Mouse (Mus musculus) cortical plate, adult 2 months (tissue): ENCODE measurements around the gene Amy2a3.
"Not testable (repeated sequence)": the region's sequence is repeated elsewhere in the genome, so short reads cannot be mapped to it uniquely, and the experiment has no call there.

Experiments
- CTCF ChIP-seq: fragments of 200-500 bp; IDR thresholded peaks from 2 replicates; pipeline ENCODE4 v1.5.1; 2011; ENCODE audit warnings: mild to moderate bottlenecking, control low read depth, low read length; ENCODE audit not compliant: insufficient read depth; ENCODE audit errors: extremely low read depth
- POLR2A ChIP-seq: fragments of 200-500 bp; IDR thresholded peaks from 2 replicates; pipeline ENCODE4 v1.6.1; 2011; ENCODE audit warnings: mild to moderate bottlenecking, low read length, control low read depth; ENCODE audit not compliant: insufficient read depth; ENCODE audit errors: extremely low read depth

DNA sequence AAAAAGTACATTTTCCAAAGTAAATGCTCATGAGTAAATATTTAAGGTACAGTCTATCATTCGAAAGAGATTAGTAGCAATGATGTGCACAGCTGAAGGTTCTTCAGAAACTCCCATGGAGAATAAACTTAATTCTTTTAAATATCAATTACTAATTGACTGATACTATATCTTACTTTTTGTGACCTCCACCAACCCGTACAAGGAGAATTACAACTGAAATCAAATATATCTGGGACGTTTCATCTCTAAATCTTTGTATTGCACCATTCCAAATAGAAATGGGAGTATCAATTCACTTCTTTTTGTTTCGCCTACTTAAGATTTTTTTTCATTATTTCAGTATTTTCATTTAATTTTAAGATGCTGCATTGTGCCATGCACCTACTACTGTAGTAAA lies 32.7 kb upstream of the Amy2a3 start, which contains the start of gene Amy2a2:
- not testable (repeated sequence) for TF ChIP-seq POLR2A, CTCF
